Mouse (Mus musculus) spleen, adult 2 months (tissue): ENCODE results near the gene Dse.

Experiments used
- CTCF ChIP-seq: fragments of 200-500 bp; IDR thresholded peaks from 2 replicates; pipeline ENCODE4 v1.5.1; 2011; ENCODE audit warnings: mild to moderate bottlenecking, inconsistent platforms; ENCODE audit not compliant: insufficient read depth, insufficient read length, insufficient replicate concordance; ENCODE audit errors: extremely low read depth
- POLR2A ChIP-seq: fragments of 200-500 bp; IDR thresholded peaks from 2 replicates; pipeline ENCODE4 v1.6.1; 2011; ENCODE audit warnings: low read depth, low read length, inconsistent platforms

- TF ChIP-seq POLR2A (no peak), CTCF (no peak; the same call in 1 of the 2 replicates)
These were observed 26.6 kb upstream of the Dse start for GRCm38 (mm10) chr10:34233931-34234745.
